Mouse (Mus musculus) CH12.LX (cell line): ENCODE measurements around the gene Tmc4. TPM values are rescaled to one million over a fixed set of nuclear protein-coding genes. Genes with fewer than 3 reads are reported as not detected.

ENCODE experiments used
- DNase-seq: peaks from one replicate; pipeline ENCODE4 v3.0.0-alpha.2; 2013; ENCODE audit errors: extremely low read depth
- H3K27ac ChIP-seq: 2 replicates; pipeline ENCODE4 v1.5.1; 2012; ENCODE audit warnings: low read depth, mild to moderate bottlenecking, control low read depth, moderate library complexity; ENCODE audit not compliant: insufficient read depth
- H3K27me3 ChIP-seq: replicated peaks from 2 replicates; pipeline ENCODE3; 2012; ENCODE audit warnings: inconsistent platforms
- H3K36me3 ChIP-seq, 2 experiments: replicated peaks in 1 of 2; 2 replicates each; pipeline versions ENCODE3 to v1.6.1; 2012; ENCODE audit warnings: inconsistent platforms in 1 of 2, low read length in 1 of 2, mild to moderate bottlenecking in 1 of 2, mixed read lengths in 1 of 2, moderate library complexity in 1 of 2; ENCODE audit not compliant: control insufficient read depth in 1 of 2, insufficient read depth in 1 of 2
- H3K4me1 ChIP-seq, 2 experiments: 2 replicates each; pipeline ENCODE4 v1.6.1; 2012; ENCODE audit warnings: inconsistent platforms in 1 of 2, moderate library complexity in 1 of 2; ENCODE audit not compliant: insufficient read depth in 2 of 2, control insufficient read depth in 1 of 2
- H3K4me2 ChIP-seq: 2 replicates; pipeline ENCODE4 v1.6.1; 2012; ENCODE audit warnings: low read depth, mild to moderate bottlenecking, control low read depth; ENCODE audit not compliant: poor library complexity, insufficient read depth, severe bottlenecking
- H3K4me3 ChIP-seq, 3 experiments: fragments of 150-350 bp in 1 of 3; sonication (generic) in 1 of 3; replicated peaks in 1 of 3; 2 replicates each; pipeline versions ENCODE3 to v1.5.1; 2011 to 2012; ENCODE audit warnings: low read depth in 2 of 3, low read length in 2 of 3, mild to moderate bottlenecking in 2 of 3, moderate library complexity in 2 of 3, control low read depth in 1 of 3, improper control_type of control experiment in 1 of 3, inconsistent platforms in 1 of 3, mixed read lengths in 1 of 3; ENCODE audit not compliant: poor library complexity in 1 of 3
- H3K79me2 ChIP-seq: replicated peaks from 2 replicates; pipeline ENCODE4 v1.6.1; 2012; ENCODE audit warnings: mild to moderate bottlenecking, moderate library complexity; ENCODE audit not compliant: control insufficient read depth, poor library complexity, insufficient read depth, severe bottlenecking; ENCODE audit errors: extremely low read depth
- H3K9ac ChIP-seq: 2 replicates; pipeline ENCODE4 v1.6.1; 2012; ENCODE audit warnings: low read depth, mild to moderate bottlenecking, control low read depth, moderate library complexity; ENCODE audit not compliant: insufficient read depth
- H3K9me3 ChIP-seq: replicated peaks from 2 replicates; pipeline ENCODE3; 2012; ENCODE audit warnings: low read length, inconsistent platforms, mixed read lengths
- CHD1 ChIP-seq: IDR thresholded peaks from 2 replicates; pipeline ENCODE4 v1.6.1; 2012; ENCODE audit warnings: low read depth, low read length, improper control_type of control experiment, inconsistent platforms
- ETS1 ChIP-seq: conservative IDR thresholded peaks from 2 replicates; pipeline ENCODE4 v1.6.1; 2012; ENCODE audit warnings: low read depth, mild to moderate bottlenecking, inconsistent platforms, low read length, improper control_type of control experiment, moderate library complexity
- GABPA ChIP-seq: IDR thresholded peaks from 2 replicates; pipeline ENCODE4 v1.6.1; 2012; ENCODE audit warnings: low read depth, low read length, improper control_type of control experiment, inconsistent platforms; ENCODE audit not compliant: insufficient replicate concordance
- HCFC1 ChIP-seq: IDR thresholded peaks from 2 replicates; pipeline ENCODE4 v1.6.1; 2012; ENCODE audit warnings: low read depth, mild to moderate bottlenecking, inconsistent platforms, low read length, improper control_type of control experiment
- JUN ChIP-seq: IDR thresholded peaks from 2 replicates; pipeline ENCODE4 v1.6.1; 2011; ENCODE audit warnings: low read depth, mild to moderate bottlenecking, low read length, improper control_type of control experiment, moderate library complexity; ENCODE audit not compliant: insufficient read depth
- MAZ ChIP-seq: IDR thresholded peaks from 2 replicates; pipeline ENCODE4 v1.6.1; 2012; ENCODE audit warnings: low read depth, mild to moderate bottlenecking, inconsistent platforms, low read length, improper control_type of control experiment, moderate library complexity
- MEF2A ChIP-seq: IDR thresholded peaks from 2 replicates; pipeline ENCODE4 v1.6.1; 2014; ENCODE audit warnings: low read depth, mild to moderate bottlenecking, inconsistent platforms, low read length, improper control_type of control experiment, borderline replicate concordance
- PAX5 ChIP-seq: IDR thresholded peaks from 2 replicates; pipeline ENCODE4 v1.6.1; 2012; ENCODE audit warnings: low read length, inconsistent platforms, mixed read lengths
- POLR2A ChIP-seq: IDR thresholded peaks from 2 replicates; pipeline ENCODE4 v1.6.1; 2011; ENCODE audit warnings: low read depth, mild to moderate bottlenecking, improper control_type of control experiment, low read length
- RCOR1 ChIP-seq: conservative IDR thresholded peaks from 2 replicates; pipeline ENCODE4 v1.6.1; 2012; ENCODE audit warnings: low read depth, mild to moderate bottlenecking, inconsistent platforms, low read length, improper control_type of control experiment
- SIN3A ChIP-seq: IDR thresholded peaks from 2 replicates; pipeline ENCODE4 v1.6.1; 2012; ENCODE audit warnings: low read length, improper control_type of control experiment, inconsistent platforms
- UBTF ChIP-seq: IDR thresholded peaks from 2 replicates; pipeline ENCODE4 v1.6.1; 2012; ENCODE audit warnings: low read depth, mild to moderate bottlenecking, inconsistent platforms, low read length, improper control_type of control experiment, moderate library complexity
- USF2 ChIP-seq: conservative IDR thresholded peaks from 2 replicates; pipeline ENCODE4 v1.6.1; 2011; ENCODE audit warnings: low read depth, low read length, improper control_type of control experiment
- ZKSCAN1 ChIP-seq: IDR thresholded peaks from 2 replicates; pipeline ENCODE4 v1.6.1; 2012; ENCODE audit warnings: low read depth, inconsistent platforms, low read length, improper control_type of control experiment, borderline replicate concordance
- dilution Hi-C: fragments of 300-500 bp; cut with MboI; formaldehyde crosslinking; loops from 2 replicates; pipeline ENCODE4 v1.14.3; 2020; ENCODE audit warnings: low sequenced_read_pairs; ENCODE audit not compliant: extremely low pct_unique_long_range_greater_than_20kb, extremely low pct_ligation_motif_present
- in situ Hi-C: fragments of 300-500 bp; cut with MboI; formaldehyde crosslinking; loops from 3 replicates; pipeline ENCODE4 v1.14.3; 2019; ENCODE audit warnings: low sequenced_read_pairs, low pct_ligation_motif_present, low pct_unique_long_range_greater_than_20kb, mixed read lengths
- polyA plus RNA-seq: library from polyadenylated mRNA; unstranded; fragments of >175 nt; gene quantifications from 2 replicates; pipeline ENCODE4 v1.2.1, GENCODE M21; 2012; ENCODE audit warnings: low read depth; ENCODE audit not compliant: insufficient read length
- total RNA-seq, 2 experiments: library from RNA; depleted of rRNA; stranded (reverse); fragments of 300-350 nt in 1 of 2; fragments of >200 nt in 1 of 2; gene quantifications; 2 replicates each; pipeline ENCODE4 v1.2.3; 2012 to 2014

Tmc4 gene
- total and polyA plus RNA-seq, 3 experiments: 0.56 to 4.6 (median 1.8) TPM

- no peak for TF ChIP-seq ZKSCAN1
- peak; percentile 76; the same call in 1 of the 2 replicates for TF ChIP-seq SIN3A
- no peak for TF ChIP-seq GABPA
- TF ChIP-seq USF2: no peak
- no peak for TF ChIP-seq MEF2A
- no peak for TF ChIP-seq UBTF
- TF ChIP-seq MAZ: no peak
- no peak for TF ChIP-seq HCFC1
- no peak for TF ChIP-seq PAX5
- TF ChIP-seq POLR2A: no peak
- TF ChIP-seq RCOR1: no peak
- no peak for TF ChIP-seq ETS1
- TF ChIP-seq, all 38 proteins: peak for 10
These were observed 60.7 kb downstream of the Tmc4 start (continued) for GRCm38 (mm10) chr7:3616389-3617241.

- Histone ChIP-seq H3K4me1 (peaks cover 5 to 18% of the 10 kb centered on the region in 2 experiments), H3K4me2 (peak within 1 kb of the TSS; percentile 98), H3K36me3 (peaks cover 15 to 23% of the 10 kb centered on the region in 2 experiments), H3K27ac (no peak within 1 kb of the TSS; the same call in 1 of the 2 replicates), H3K4me3 (peak within 1 kb of the TSS; percentile 69 to 86 (median 85)), H3K79me2 (no peaks in the 10 kb centered on the region), H3K9me3 (no peaks in the 10 kb centered on the region), H3K27me3 (no peaks in the 10 kb centered on the region), H3K9ac (peak within 1 kb of the TSS; percentile 46)
- TF ChIP-seq JUN (no peak), RCOR1 (no peak), CHD1 (0 out of 2 replicates have a peak, but pooled peaks have one; percentile 3)
- in situ Hi-C loops (no loop called here), dilution Hi-C loops (no loop called here)
- no peak for DNase-seq
These were observed 61.3 kb downstream of the Tmc4 start, which contains the start of gene Oscar for GRCm38 (mm10) chr7:3616057-3616388. Oscar (minus strand) TSS chr7:3616157.

Other genes starting within 250 kb of the Tmc4 start
- not detected in 2 replicates for gene Tarm1, start 174.9 kb downstream of the Tmc4 start, total RNA-seq (2012; rRNA removed)
- not detected in 2 replicates for gene Tarm1, start 174.9 kb downstream of the Tmc4 start, total RNA-seq (2014; rRNA removed)
- gene Tarm1, start 174.9 kb downstream of the Tmc4 start, polyA plus RNA-seq: 0.44 and 1.3 TPM in 2 replicates
- gene Oscar, start 61.4 kb downstream of the Tmc4 start, total RNA-seq (2012; rRNA removed): not detected in 2 replicates
- not detected in 2 replicates for gene Oscar, start 61.4 kb downstream of the Tmc4 start, total RNA-seq (2014; rRNA removed)
- gene Oscar, start 61.4 kb downstream of the Tmc4 start, polyA plus RNA-seq: 0.39 and 0.45 TPM in 2 replicates
- 261 and 292 TPM in 2 replicates for gene Ndufa3, start 60.2 kb downstream of the Tmc4 start, total RNA-seq (2012; rRNA removed)
- gene Ndufa3, start 60.2 kb downstream of the Tmc4 start, total RNA-seq (2014; rRNA removed): 50.6 and 58.9 TPM in 2 replicates
- 297 and 307 TPM in 2 replicates for gene Ndufa3, start 60.2 kb downstream of the Tmc4 start, polyA plus RNA-seq
- 28.8 and 33.2 TPM in 2 replicates for gene Tfpt, start 47.6 kb downstream of the Tmc4 start, total RNA-seq (2012; rRNA removed)
- gene Tfpt, start 47.6 kb downstream of the Tmc4 start, total RNA-seq (2014; rRNA removed): 15.1 and 15.9 TPM in 2 replicates
- 38.6 and 44.0 TPM in 2 replicates for gene Tfpt, start 47.6 kb downstream of the Tmc4 start, polyA plus RNA-seq
- 99.2 and 125 TPM in 2 replicates for gene Prpf31, start 47.6 kb downstream of the Tmc4 start, total RNA-seq (2012; rRNA removed)
- 117 and 119 TPM in 2 replicates for gene Prpf31, start 47.6 kb downstream of the Tmc4 start, total RNA-seq (2014; rRNA removed)
- gene Prpf31, start 47.6 kb downstream of the Tmc4 start, polyA plus RNA-seq: 171 and 204 TPM in 2 replicates
- 20.9 and 21.1 TPM in 2 replicates for gene Cnot3, start 32.3 kb downstream of the Tmc4 start, total RNA-seq (2012; rRNA removed)
- 5.8 and 10.5 TPM in 2 replicates for gene Cnot3, start 32.3 kb downstream of the Tmc4 start, total RNA-seq (2014; rRNA removed)
- gene Cnot3, start 32.3 kb downstream of the Tmc4 start, polyA plus RNA-seq: 68.3 and 76.9 TPM in 2 replicates
- 6.7 and 8.1 TPM in 2 replicates for gene Leng1, start 11.7 kb downstream of the Tmc4 start, total RNA-seq (2012; rRNA removed)
- 5.4 and 5.8 TPM in 2 replicates for gene Leng1, start 11.7 kb downstream of the Tmc4 start, total RNA-seq (2014; rRNA removed)
- 8.5 and 9.9 TPM in 2 replicates for gene Leng1, start 11.7 kb downstream of the Tmc4 start, polyA plus RNA-seq
- 39.0 and 40.2 TPM in 2 replicates for gene Tsen34, start 15.3 kb upstream of the Tmc4 start, total RNA-seq (2012; rRNA removed)
- 26.9 and 34.8 TPM in 2 replicates for gene Tsen34, start 15.3 kb upstream of the Tmc4 start, total RNA-seq (2014; rRNA removed)
- gene Tsen34, start 15.3 kb upstream of the Tmc4 start, polyA plus RNA-seq: 23.1 and 24.3 TPM in 2 replicates
- gene Mboat7, start 16.0 kb upstream of the Tmc4 start, total RNA-seq (2012; rRNA removed): 21.7 and 22.3 TPM in 2 replicates
- gene Mboat7, start 16.0 kb upstream of the Tmc4 start, total RNA-seq (2014; rRNA removed): 18.4 and 19.4 TPM in 2 replicates
- 36.4 and 41.2 TPM in 2 replicates for gene Mboat7, start 16.0 kb upstream of the Tmc4 start, polyA plus RNA-seq
- gene Rps9, start 26.4 kb upstream of the Tmc4 start, total RNA-seq (2012; rRNA removed): 3,983 and 4,060 TPM in 2 replicates
- 5,460 and 5,555 TPM in 2 replicates for gene Rps9, start 26.4 kb upstream of the Tmc4 start, total RNA-seq (2014; rRNA removed)
- gene Rps9, start 26.4 kb upstream of the Tmc4 start, polyA plus RNA-seq: 2,959 and 3,329 TPM in 2 replicates
- 1.7 and 2.8 TPM in 2 replicates for gene Pirb, start 42.8 kb upstream of the Tmc4 start, total RNA-seq (2012; rRNA removed)
- 4.2 and 5.0 TPM in 2 replicates for gene Pirb, start 42.8 kb upstream of the Tmc4 start, total RNA-seq (2014; rRNA removed)
- gene Pirb, start 42.8 kb upstream of the Tmc4 start, polyA plus RNA-seq: 9.0 and 10.7 TPM in 2 replicates
- gene Gm15448, start 148.1 kb upstream of the Tmc4 start, total RNA-seq (2012; rRNA removed): 0.08 and 0.13 TPM in 2 replicates
- 0.30 and 0.54 TPM in 2 replicates for gene Gm15448, start 148.1 kb upstream of the Tmc4 start, total RNA-seq (2014; rRNA removed)
- gene Gm15448, start 148.1 kb upstream of the Tmc4 start, polyA plus RNA-seq: 0.65 and 0.84 TPM in 2 replicates
- 2.3 and 2.6 TPM in 2 replicates for gene Pira2, start 167.5 kb upstream of the Tmc4 start, total RNA-seq (2012; rRNA removed)
- gene Pira2, start 167.5 kb upstream of the Tmc4 start, total RNA-seq (2014; rRNA removed): 8.0 and 9.5 TPM in 2 replicates
- gene Pira2, start 167.5 kb upstream of the Tmc4 start, polyA plus RNA-seq: 9.6 and 10.9 TPM in 2 replicates
- gene Gm14548, start 220.6 kb upstream of the Tmc4 start, total RNA-seq (2012; rRNA removed): 0.21 and 0.46 TPM in 2 replicates
- 2.1 and 2.4 TPM in 2 replicates for gene Gm14548, start 220.6 kb upstream of the Tmc4 start, total RNA-seq (2014; rRNA removed)
- 3.2 and 4.5 TPM in 2 replicates for gene Gm14548, start 220.6 kb upstream of the Tmc4 start, polyA plus RNA-seq
- gene Lilra6, start 237.9 kb upstream of the Tmc4 start, total RNA-seq (2012; rRNA removed): 0.08 TPM in 1 of 2 replicates, not detected in the other
- gene Lilra6, start 237.9 kb upstream of the Tmc4 start, total RNA-seq (2014; rRNA removed): 0.26 and 0.53 TPM in 2 replicates
- gene Lilra6, start 237.9 kb upstream of the Tmc4 start, polyA plus RNA-seq: 0.48 and 1.0 TPM in 2 replicates